Mouse (Mus musculus) G1E (cell line): ENCODE results near the gene Lrrc75a. TPM values are rescaled to one million over a fixed set of nuclear protein-coding genes. Genes with fewer than 3 reads are reported as not detected.

Experiments used
- ATAC-seq: 2 replicates; pipeline ENCODE4 v1.8.0; 2016; ENCODE audit warnings: mild to moderate bottlenecking; ENCODE audit not compliant: insufficient number of reproducible peaks, poor library complexity, low FRiP score, severe bottlenecking; ENCODE audit errors: extremely low read depth
- DNase-seq: peaks from one replicate; pipeline ENCODE4 v3.0.0; 2012; ENCODE audit warnings: low spot score
- H3K27me3 ChIP-seq: 2 replicates; pipeline ENCODE4 v1.6.1; 2012; ENCODE audit warnings: mild to moderate bottlenecking, low read length, inconsistent platforms; ENCODE audit not compliant: insufficient read depth
- H3K36me3 ChIP-seq: replicated peaks from 2 replicates; pipeline ENCODE3; 2012; ENCODE audit warnings: mild to moderate bottlenecking, inconsistent platforms
- H3K4me1 ChIP-seq: 2 replicates; pipeline ENCODE4 v1.6.1; 2012; ENCODE audit warnings: low read depth, low read length, inconsistent platforms, mixed read lengths; ENCODE audit not compliant: insufficient read depth
- H3K4me3 ChIP-seq: 2 replicates; pipeline ENCODE4 v1.5.1; 2012; ENCODE audit warnings: low read depth, mild to moderate bottlenecking, inconsistent platforms, low read length, moderate library complexity, mixed read lengths
- H3K9me3 ChIP-seq: replicated peaks from 2 replicates; pipeline ENCODE4 v1.6.1; 2012; ENCODE audit warnings: inconsistent platforms
- CTCF ChIP-seq: IDR thresholded peaks from 2 replicates; pipeline ENCODE4 v1.5.1; 2012; ENCODE audit warnings: low read depth, low read length, inconsistent platforms, mixed read lengths
- GATA1 ChIP-seq: IDR thresholded peaks from 2 replicates; pipeline ENCODE4 v1.6.1; 2012; ENCODE audit warnings: borderline replicate concordance, low read length, inconsistent platforms, mixed read lengths
- GATA2 ChIP-seq: IDR thresholded peaks from 2 replicates; pipeline ENCODE4 v1.6.1; 2012; ENCODE audit warnings: low read depth, low read length, inconsistent platforms, borderline replicate concordance
- POLR2AphosphoS5 ChIP-seq: IDR thresholded peaks from 2 replicates; pipeline ENCODE4 v1.6.1; 2012; ENCODE audit warnings: low read depth, low read length, inconsistent platforms; ENCODE audit not compliant: insufficient replicate concordance
- TAL1 ChIP-seq: conservative IDR thresholded peaks from 2 replicates; pipeline ENCODE4 v1.6.1; 2012; ENCODE audit warnings: low read depth, low read length, inconsistent platforms, mixed read lengths
- polyA plus RNA-seq: library from polyadenylated mRNA; stranded (reverse); fragments of >175 nt; gene quantifications from 2 replicates; pipeline ENCODE4 v1.2.3, GENCODE M21; 2012
- total RNA-seq, 2 experiments: library from RNA; stranded (forward) in 1 of 2; stranded (reverse) in 1 of 2; fragments of 200-1000 nt in 1 of 2; fragments of >200 nt in 1 of 2; fragmentation: Nextera tagmentation in 1 of 2; gene quantifications; 2 replicates each; pipeline ENCODE4 v1.2.3; 2014 to 2017

Lrrc75a gene
- total and polyA plus RNA-seq, 3 experiments, result 0.27 to 1.7 (median 0.30) TPM

GRCm38 (mm10) chr11:62636105-62636839 is 12.1 kb downstream of the Lrrc75a start:
- Histone ChIP-seq H3K27me3 (peaks cover 23% of the 10 kb centered on the region), H3K36me3 (no peaks in the 10 kb centered on the region), H3K9me3 (no peaks in the 10 kb centered on the region), H3K4me3 (no peak overlapping the region), H3K4me1 (no peaks in the 10 kb centered on the region)
- ATAC-seq (no peak), DNase-seq (no peak)
- TF ChIP-seq TAL1 (no peak), GATA1 (no peak), GATA2 (no peak), CTCF (no peak), POLR2AphosphoS5 (no peak)

DNA sequence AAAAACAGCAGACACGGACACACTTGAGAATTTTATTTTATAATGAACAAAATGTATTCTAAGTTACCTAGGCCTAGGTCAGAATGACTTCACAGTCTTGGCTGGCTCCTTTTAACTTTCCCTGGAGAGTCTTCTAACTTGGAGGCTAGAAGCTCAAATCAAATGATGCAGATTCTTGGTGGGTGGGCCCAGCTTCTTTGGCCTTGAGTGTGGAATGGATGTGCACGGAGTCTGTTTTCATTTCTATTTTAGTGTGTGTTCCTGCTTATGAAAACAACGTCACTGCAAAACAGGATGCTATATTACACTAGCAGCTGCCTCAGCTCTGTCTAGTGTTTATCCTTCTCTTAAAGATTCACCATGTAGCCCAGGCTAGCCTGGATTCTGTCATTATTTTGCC is 12.9 kb downstream of the Lrrc75a start:
- H3K36me3 ChIP-seq, result no peaks in the 10 kb centered on the region
- DNase-seq, result no peak
- H3K4me1 ChIP-seq, result no peaks in the 10 kb centered on the region
- H3K27me3 ChIP-seq, result peaks cover 28% of the 10 kb centered on the region
- no peaks in the 10 kb centered on the region for H3K9me3 ChIP-seq
- H3K4me3 ChIP-seq, result no peak overlapping the region
- no peak for TF ChIP-seq GATA1
- no peak for TF ChIP-seq GATA2
- no peak for TF ChIP-seq TAL1
- TF ChIP-seq CTCF, result no peak
- no peak for TF ChIP-seq POLR2AphosphoS5
- ATAC-seq, result no peak

GRCm38 (mm10) chr11:62631138-62631537 is 17.2 kb downstream of the Lrrc75a start:
- Histone ChIP-seq H3K9me3 (no peaks in the 10 kb centered on the region), H3K4me3 (no peak overlapping the region), H3K36me3 (no peaks in the 10 kb centered on the region), H3K27me3 (peaks cover 42% of the 10 kb centered on the region), H3K4me1 (peaks cover 8% of the 10 kb centered on the region)
- TF ChIP-seq CTCF (no peak), TAL1 (no peak), GATA2 (no peak), POLR2AphosphoS5 (no peak), GATA1 (no peak)
- DNase-seq (no peak), ATAC-seq (no peak)

- no peak overlapping the region for H3K4me3 ChIP-seq
- ATAC-seq (no peak), DNase-seq (no peak)
These were observed 18.0 kb downstream of the Lrrc75a start for GRCm38 (mm10) chr11:62630225-62630821.

GRCm38 (mm10) chr11:62629352-62630224 is 18.7 kb downstream of the Lrrc75a start:
- Histone ChIP-seq H3K4me1 (peaks cover 8% of the 10 kb centered on the region), H3K9me3 (no peaks in the 10 kb centered on the region), H3K4me3 (no peak overlapping the region), H3K27me3 (peaks cover 50% of the 10 kb centered on the region), H3K36me3 (no peaks in the 10 kb centered on the region)
- TF ChIP-seq CTCF, result no peak
- no peak for TF ChIP-seq TAL1
- TF ChIP-seq POLR2AphosphoS5, result no peak
- TF ChIP-seq GATA1, result no peak
- no peak for TF ChIP-seq GATA2
- no peak for ATAC-seq
- DNase-seq, result no peak

More at GRCm38 (mm10) chr11:62630225-62630821, 18.0 kb downstream of the Lrrc75a start:
- TF ChIP-seq POLR2AphosphoS5 (no peak), TAL1 (no peak), CTCF (no peak), GATA2 (no peak), GATA1 (no peak)
- peaks cover 44% of the 10 kb centered on the region for H3K27me3 ChIP-seq
- H3K4me1 ChIP-seq, result peaks cover 8% of the 10 kb centered on the region
- H3K9me3 ChIP-seq, result no peaks in the 10 kb centered on the region
- H3K36me3 ChIP-seq, result no peaks in the 10 kb centered on the region
